Mouse (Mus musculus) gastrocnemius, postnatal 14 days (tissue): ENCODE measurements around the gene Apbb1. TPM values are rescaled to one million over a fixed set of nuclear protein-coding genes. Genes with fewer than 3 reads are reported as not detected.

Experiments
- DNase-seq: peaks from one replicate; pipeline ENCODE4 v3.0.0; 2021; ENCODE audit warnings: mixed read lengths
- intact Hi-C: fragments of 180-260 bp; cut with DNase I; formaldehyde crosslinking; loops from one replicate; pipeline ENCODE4 v1.15.1; 2025; ENCODE audit warnings: low total_unique reads
- total RNA-seq, 2 experiments: library from RNA; stranded (reverse); gene quantifications; 2 replicates each; pipeline ENCODE4 v1.2.3; 2021

The Apbb1 gene
- total RNA-seq, 2 experiments from 2014 or later = 8.9 to 10.1 TPM

DNA sequence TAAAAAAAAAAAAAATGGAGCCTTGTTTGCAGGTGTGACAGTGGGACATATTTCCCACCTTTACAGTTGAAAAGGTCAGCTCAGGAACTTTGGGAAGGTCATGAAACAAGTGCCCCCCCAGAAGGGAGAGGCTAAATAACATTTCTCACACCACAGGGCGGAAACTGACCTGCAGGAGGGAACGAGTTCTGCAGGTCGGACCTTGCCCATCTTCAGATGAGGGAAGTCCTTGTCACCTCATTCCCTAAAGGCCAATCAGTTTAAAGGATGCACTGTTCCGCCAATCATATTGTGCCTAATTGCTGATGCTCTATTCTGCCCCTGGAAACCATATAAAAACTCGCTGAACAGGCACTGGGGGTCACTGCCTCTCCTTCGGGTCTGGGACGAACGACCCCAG lies 35.5 kb downstream of the Apbb1 start:
- intact Hi-C loops = loop anchor here (10.0 kb wide), 1 partner anchor 269 kb away; the partner anchor contains the start of gene Mrpl17
- no peak for DNase-seq

DNA sequence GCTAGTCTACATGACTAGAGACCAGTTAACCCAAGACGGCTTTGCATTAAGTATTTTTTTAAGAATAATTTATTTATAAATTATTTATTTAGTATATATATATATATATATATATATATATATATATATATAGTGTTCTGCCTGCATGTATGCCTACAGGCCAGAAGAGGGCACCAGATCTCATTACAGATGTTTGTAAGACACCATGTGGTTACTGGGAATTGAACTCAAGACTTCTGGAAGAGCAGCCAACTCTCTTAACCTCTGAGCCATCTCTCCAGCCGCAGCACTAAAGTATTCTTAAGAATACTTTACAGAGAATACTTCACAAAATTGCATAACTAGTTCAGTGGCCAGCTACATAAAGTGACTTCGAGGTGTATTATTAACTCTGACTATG lies 47.3 kb downstream of the Apbb1 start:
- no peak for DNase-seq
- intact Hi-C loops = no loop called here

DNA sequence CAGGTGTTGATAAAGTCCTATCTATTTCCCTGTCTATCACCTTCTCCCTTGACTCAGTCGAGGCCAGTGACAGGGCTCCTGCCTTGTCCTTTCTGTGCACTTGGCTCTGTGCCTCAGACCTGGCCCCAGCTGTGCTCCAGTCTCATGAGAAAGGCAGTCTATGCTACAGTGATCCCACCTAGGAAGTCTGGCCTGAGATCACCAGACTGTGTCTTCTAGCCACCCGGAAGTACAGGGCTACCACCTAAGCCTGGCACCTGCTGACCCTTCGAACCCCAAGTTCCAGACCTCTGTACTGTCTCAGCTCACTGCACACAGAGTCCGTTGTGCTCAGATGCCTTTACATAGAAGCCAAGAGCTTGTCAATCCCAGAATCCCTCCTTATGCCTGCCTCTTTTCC lies 53.4 kb downstream of the Apbb1 start:
- intact Hi-C loops = no loop called here
- no peak for DNase-seq

DNA sequence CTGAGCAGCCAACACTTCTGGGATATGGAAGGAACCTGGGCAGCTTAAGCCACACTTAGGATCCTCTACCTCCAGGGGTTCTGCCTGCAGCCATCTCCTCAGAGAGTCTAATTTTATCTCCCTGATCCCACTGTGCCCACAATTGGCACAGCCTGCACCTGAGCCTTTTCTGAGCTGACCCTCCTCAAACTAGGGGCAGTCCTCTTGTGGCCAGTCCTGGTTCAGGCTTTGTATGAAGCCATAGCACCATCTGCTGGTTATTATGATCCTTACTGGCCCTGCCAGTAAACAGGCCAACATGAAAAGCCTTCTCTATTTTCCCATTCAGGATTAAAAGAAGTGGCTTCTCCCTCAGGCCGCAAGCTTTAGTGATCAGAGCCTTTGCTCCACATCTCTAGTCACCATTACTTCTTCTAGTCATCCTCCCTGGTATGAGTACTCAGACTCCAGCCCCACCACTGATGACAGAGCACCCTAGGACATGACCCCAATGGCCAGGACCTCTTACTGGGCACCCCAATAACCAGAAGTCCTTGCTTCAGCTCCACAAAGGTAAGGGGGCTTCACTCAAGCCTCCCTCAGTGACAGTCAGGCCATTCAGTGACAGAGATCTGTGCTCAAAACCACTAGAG lies 54.0 kb downstream of the Apbb1 start:
- DNase-seq = no peak
- intact Hi-C loops = no loop called here

DNA sequence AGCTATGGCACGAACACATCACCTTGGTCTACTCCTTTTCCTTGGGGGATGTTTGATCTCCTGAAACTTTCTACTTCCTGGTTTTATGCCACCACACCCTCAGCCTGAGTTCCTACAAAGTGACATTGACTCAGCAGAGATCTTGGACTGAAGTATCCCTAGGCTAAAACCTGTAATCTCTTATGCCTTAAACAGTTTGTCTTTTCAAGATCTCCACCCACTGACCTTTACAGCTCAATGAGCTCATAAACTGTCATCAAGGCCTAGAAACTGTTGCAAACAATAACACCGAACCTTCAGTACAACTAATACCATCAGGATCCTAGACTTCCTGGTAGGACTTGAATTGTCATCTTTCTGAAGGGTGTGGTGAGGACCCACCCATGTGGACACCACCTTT lies 57.2 kb downstream of the Apbb1 start:
- intact Hi-C loops = no loop called here
- DNase-seq = no peak

DNA sequence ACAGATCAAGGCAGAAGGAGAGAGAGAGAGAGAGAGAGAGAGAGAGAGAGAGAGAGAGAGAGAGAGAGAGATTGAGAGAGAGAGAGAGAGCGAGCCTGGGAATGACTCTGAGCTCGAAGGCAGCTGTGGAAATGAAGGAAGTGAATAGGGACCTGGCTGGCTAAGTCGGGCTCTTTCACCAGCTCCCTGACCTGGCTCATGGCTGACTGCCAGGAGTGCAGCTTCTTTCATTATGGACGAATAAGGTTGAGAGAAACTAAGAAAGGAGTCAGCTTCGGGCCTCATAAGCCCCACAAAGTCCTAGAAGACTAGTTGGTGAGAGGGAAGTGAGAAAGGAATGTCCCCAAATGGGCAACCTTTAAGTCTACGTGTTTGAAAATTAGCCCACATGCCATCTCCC lies 61.3 kb downstream of the Apbb1 start:
- intact Hi-C loops = no loop called here
- no peak for DNase-seq

DNA sequence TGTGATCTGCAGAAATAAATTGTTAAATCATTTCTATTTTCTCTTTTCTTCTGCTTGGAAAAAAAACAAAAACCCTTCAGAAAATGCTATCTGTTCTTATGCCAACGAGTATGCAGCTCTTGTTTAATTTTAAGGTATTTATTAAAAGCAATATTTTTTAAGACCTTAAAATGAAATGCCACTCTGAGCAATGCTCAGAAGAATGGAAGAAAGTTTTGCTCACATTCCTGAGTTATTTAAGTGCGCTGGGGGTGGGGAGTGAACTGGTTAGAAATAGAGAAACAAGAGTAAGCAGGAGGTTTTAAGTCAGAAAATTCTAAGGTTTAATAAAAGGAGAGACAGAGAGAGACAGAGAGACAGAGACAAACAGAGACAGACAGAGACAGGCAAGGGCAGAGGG lies 61.7 kb downstream of the Apbb1 start:
- no peak for DNase-seq
- intact Hi-C loops = loop anchor here (10.0 kb wide), 1 partner anchor 345 kb away; no protein-coding TSS in a partner anchor

DNA sequence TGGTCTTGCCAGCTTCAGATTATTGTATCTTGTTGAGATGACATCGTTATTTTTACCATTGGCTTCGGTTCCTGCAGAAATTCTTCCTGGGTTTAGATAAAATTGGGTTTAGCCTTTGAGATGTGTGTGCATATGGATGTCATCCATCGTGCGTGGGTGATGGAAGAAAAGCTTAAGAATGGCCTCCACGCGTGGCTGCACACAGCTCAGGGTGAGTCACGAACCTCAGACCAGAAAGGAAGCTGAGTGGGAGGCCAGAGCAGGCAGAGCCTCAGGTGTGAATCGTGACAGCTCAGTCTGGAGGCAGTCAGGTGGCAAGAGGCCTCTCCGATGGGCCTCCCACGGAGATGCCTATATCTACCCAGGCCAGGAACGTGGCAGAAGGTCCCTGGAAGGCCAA lies 62.1 kb downstream of the Apbb1 start:
- intact Hi-C loops = loop anchor here (10.0 kb wide), 1 partner anchor 345 kb away; no protein-coding TSS in a partner anchor
- no peak for DNase-seq

DNA sequence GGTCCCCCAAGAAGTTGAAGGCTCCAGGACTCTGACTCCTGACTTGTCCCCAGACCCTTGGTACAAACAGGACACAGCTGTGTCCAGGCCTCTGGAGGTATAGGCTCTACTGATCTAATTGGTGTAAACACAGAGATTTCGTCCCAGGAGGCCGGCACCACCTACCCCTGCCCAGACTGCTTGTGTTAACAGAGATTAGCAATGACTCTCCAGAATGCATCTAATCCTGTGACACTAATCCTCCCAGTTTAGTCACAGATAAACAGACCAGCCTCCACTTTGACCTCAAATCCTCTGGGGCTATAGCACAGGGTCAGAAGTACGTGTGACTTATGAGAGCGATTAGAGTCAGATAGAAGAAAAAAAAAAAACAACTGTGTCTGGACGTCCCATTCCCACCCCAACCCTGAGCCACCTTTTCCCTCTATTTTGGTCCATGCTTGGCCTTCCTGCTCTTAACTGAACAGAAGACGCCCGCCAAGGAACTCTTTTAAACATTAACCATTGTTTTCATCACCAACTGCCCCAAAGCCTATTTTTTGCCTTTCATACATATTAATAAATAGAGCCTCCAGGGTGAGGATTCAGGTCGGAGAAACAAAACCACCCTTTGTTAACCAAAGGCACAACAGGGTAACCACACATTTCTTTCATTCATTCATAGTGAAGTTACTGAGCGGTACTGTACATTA lies 64.6 kb downstream of the Apbb1 start:
- intact Hi-C loops = loop anchor here (2.0 to 10.0 kb wide), 2 partner anchors 108 to 342 kb away; no protein-coding TSS in a partner anchor
- DNase-seq = no peak

DNA sequence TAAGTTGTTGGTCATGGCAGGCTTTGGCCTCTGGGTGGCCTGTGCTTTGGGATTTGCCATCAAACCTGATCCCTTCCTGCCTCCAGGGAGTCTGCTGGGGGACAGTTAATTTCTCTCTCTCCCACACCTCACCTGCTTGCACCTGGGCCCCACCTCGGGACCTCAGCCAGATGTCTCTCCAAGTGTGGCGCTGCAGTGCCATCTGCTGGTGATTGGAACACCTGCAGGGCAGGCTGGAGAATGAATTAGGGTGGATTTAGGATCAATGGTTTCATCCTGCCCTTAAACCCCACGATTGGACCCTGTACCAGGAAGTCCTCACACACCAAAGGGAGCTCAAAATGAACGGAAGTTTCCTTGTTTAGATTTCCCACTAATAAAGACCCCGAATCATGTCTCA lies 66.3 kb downstream of the Apbb1 start:
- intact Hi-C loops = loop anchor here (10.0 kb wide), 1 partner anchor 340 kb away; no protein-coding TSS in a partner anchor
- peak; percentile 34 for DNase-seq

DNA sequence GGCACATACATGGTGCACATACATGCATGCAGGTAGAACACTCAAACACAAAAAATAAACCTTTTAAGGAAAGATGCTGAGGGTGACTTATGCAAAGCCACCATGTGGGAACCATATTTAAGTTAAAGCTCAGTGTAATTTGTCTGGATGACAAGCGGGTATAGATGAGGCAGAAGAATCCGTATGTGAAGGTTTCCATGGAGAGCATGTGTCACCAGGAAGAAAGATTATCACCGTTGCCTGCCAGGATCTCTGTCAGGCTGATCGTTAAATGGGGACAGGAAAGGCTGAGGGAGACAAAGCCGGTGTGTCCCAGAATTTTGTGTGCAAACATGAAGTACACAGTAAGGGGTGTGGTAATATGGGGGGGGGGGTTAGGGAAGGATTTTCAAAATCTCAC lies 66.9 kb downstream of the Apbb1 start:
- intact Hi-C loops = loop anchor here (10.0 kb wide), 1 partner anchor 340 kb away; no protein-coding TSS in a partner anchor

DNA sequence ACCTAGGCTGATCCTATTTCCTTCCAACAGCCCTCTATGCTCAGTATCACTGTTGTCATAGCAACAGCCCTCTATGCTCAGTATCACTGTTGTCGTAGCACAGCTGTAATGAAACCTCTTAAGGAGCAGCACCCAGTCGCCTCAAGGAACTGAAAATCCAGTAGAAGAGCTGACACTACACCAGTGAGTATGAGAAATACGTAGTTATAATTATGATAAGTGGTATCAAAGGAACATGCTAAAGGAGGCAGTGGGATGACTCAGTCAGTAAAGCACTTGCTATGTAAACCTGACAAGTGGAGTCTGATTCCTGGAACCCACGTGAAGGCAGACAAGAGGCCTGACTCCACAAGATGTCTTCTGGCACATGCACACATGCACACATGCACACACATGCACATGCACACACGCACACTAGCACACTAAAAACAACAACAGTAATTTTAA lies 67.6 kb downstream of the Apbb1 start:
- no peak for DNase-seq
- intact Hi-C loops = loop anchor here (10.0 kb wide), 1 partner anchor 339 kb away; no protein-coding TSS in a partner anchor

More for the DNA sequence above, 66.9 kb downstream of the Apbb1 start:
- no peak for DNase-seq

DNA sequence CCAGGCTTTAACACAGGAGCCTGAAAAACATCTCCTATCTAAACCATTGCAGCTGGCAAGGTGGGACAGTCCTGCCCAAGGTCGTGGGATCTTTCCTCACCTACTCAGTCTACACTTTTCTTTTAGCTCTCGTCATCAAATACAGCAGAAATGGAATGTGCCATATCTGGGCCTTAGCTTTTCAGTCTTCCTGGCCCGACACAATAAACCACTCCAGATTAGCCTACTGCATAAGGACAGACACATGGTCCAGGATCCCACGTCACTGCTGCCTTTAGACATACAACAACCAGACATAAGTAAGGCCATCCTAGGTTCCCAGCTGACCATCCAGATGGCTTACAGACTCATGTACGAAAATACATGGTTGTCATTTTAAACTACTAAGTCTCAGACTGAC lies 71.3 kb downstream of the Apbb1 start:
- DNase-seq = no peak
- intact Hi-C loops = loop anchor here (10.0 kb wide), 1 partner anchor 335 kb away; no protein-coding TSS in a partner anchor

Other genes starting within 250 kb of the Apbb1 start
- gene Olfr690, start 247.5 kb downstream of the Apbb1 start, total RNA-seq = not detected
- not detected for gene Olfr691, start 239.4 kb downstream of the Apbb1 start, total RNA-seq
- not detected for gene Olfr692, start 213.4 kb downstream of the Apbb1 start, total RNA-seq
- not detected for gene Gm5901, start 206.6 kb downstream of the Apbb1 start, total RNA-seq
- 10 to 100 TPM in 1 of 2 experiments, 1 to 10 TPM in 1; 9.6 to 12.2 TPM for gene Fam160a2, start 181.6 kb downstream of the Apbb1 start, total RNA-seq
- not detected for gene Cnga4, start 177.1 kb downstream of the Apbb1 start, total RNA-seq
- not detected for gene Cckbr, start 155.9 kb downstream of the Apbb1 start, total RNA-seq
- 10 to 100 TPM; 27.7 to 33.5 TPM for gene Cavin3, start 99.4 kb downstream of the Apbb1 start, total RNA-seq
- 10 to 100 TPM; 43.7 to 44.1 TPM for gene Smpd1, start 27.3 kb downstream of the Apbb1 start, total RNA-seq
- not detected for gene Hpx, start 18.5 kb upstream of the Apbb1 start, total RNA-seq
- 10 to 100 TPM; 14.3 to 16.4 TPM for gene Trim3, start 51.9 kb upstream of the Apbb1 start, total RNA-seq
- gene Timm10b, start 58.4 kb upstream of the Apbb1 start, total RNA-seq = 10 to 100 TPM; 70.3 to 72.0 TPM
- gene Arfip2, start 58.8 kb upstream of the Apbb1 start, total RNA-seq = 10 to 100 TPM; 12.2 to 14.5 TPM
- 1 to 10 TPM; 1.1 to 2.4 TPM for gene Gm45799, start 58.9 kb upstream of the Apbb1 start, total RNA-seq
- gene Dnhd1, start 69.2 kb upstream of the Apbb1 start, total RNA-seq = under 1 TPM; 0.55 to 0.57 TPM
- 10 to 100 TPM; 78.2 to 86.1 TPM for gene Ilk, start 154.9 kb upstream of the Apbb1 start, total RNA-seq
- 10 to 100 TPM in 1 of 2 experiments, 1 to 10 TPM in 1; 7.5 to 10.7 TPM for gene Rrp8, start 155.7 kb upstream of the Apbb1 start, total RNA-seq
- 10 to 100 TPM; 75.4 to 76.3 TPM for gene Taf10, start 162.7 kb upstream of the Apbb1 start, total RNA-seq
- 10 to 100 TPM; 30.7 to 35.0 TPM for gene Tpp1, start 170.6 kb upstream of the Apbb1 start, total RNA-seq
- gene Dchs1, start 206.0 kb upstream of the Apbb1 start, total RNA-seq = 10 to 100 TPM in 1 of 2 experiments, 1 to 10 TPM in 1; 9.2 to 14.2 TPM
- 100 to 1,000 TPM; 136 to 145 TPM for gene Mrpl17, start 229.4 kb upstream of the Apbb1 start, total RNA-seq